Mouse (Mus musculus): Measurements from ENCODE around the gene AL731706.2.

GRCm38 (mm10) chr2:136913021-136913420, 27.5 kb upstream of the AL731706.2 start:
- TF ChIP-seq CTCF (IDR thresholded peaks at IDR 0.05; ENCODE audit: control insufficient read depth, insufficient read depth, low read length) = no peak
- no peak for TF ChIP-seq POLR2A (IDR thresholded peaks at IDR 0.05; ENCODE audit: borderline replicate concordance, control insufficient read depth, low read depth, low read length)

All from bone marrow, adult 2 months (tissue).